Mouse (Mus musculus) left cerebral cortex, adult 9 months (tissue): ENCODE results near the gene Ap1g2.

Source experiments
- DNase-seq, 2 experiments: peaks; one replicate each; pipeline ENCODE4 v3.0.0; 2022; ENCODE audit warnings: low spot score in 2 of 2

Gene Ap1g2

GRCm38 (mm10) chr14:55113975-55114645 lies 7.7 kb upstream of the Ap1g2 start:
- DNase-seq, result no peak

- peak in 1 of 2 experiments; percentile 11 for DNase-seq
Measured at GRCm38 (mm10) chr14:55113351-55113974, 7.1 kb upstream of the Ap1g2 start.

- DNase-seq, result peak in 1 of 2 experiments; percentile 70
Measured at GRCm38 (mm10) chr14:55111720-55112119, 5.3 kb upstream of the Ap1g2 start.

- DNase-seq, result no peak
Measured at GRCm38 (mm10) chr14:55110076-55110475, 3.7 kb upstream of the Ap1g2 start.

GRCm38 (mm10) chr14:55109048-55109873 lies 2.9 kb upstream of the Ap1g2 start:
- DNase-seq, result no peak

- DNase-seq, result peak in 1 of 2 experiments; percentile 84
Measured at GRCm38 (mm10) chr14:55108202-55108870, 1.9 kb upstream of the Ap1g2 start.

- DNase-seq, result no peak
Measured at GRCm38 (mm10) chr14:55106990-55107389, 597 bp upstream of the Ap1g2 start.

- no peak for DNase-seq
Measured at GRCm38 (mm10) chr14:55105386-55105785, 1.0 kb downstream of the Ap1g2 start.

GRCm38 (mm10) chr14:55104365-55104764 lies 2.0 kb downstream of the Ap1g2 start:
- no peak for DNase-seq

- DNase-seq, result no peak
Measured at GRCm38 (mm10) chr14:55102253-55102785, 4.1 kb downstream of the Ap1g2 start.

GRCm38 (mm10) chr14:55101592-55101991 lies 4.8 kb downstream of the Ap1g2 start:
- DNase-seq, result peak in 1 of 2 experiments; percentile 78

- no peak for DNase-seq
Measured at GRCm38 (mm10) chr14:55098067-55098466, 8.3 kb downstream of the Ap1g2 start.

GRCm38 (mm10) chr14:55097646-55098045 lies 8.7 kb downstream of the Ap1g2 start:
- no peak for DNase-seq

GRCm38 (mm10) chr14:55096573-55097087 lies 9.8 kb downstream of the Ap1g2 start:
- no peak for DNase-seq

- no peak for DNase-seq
Measured at GRCm38 (mm10) chr14:55095671-55096070, 10.7 kb downstream of the Ap1g2 start.

- no peak for DNase-seq
Measured at GRCm38 (mm10) chr14:55095263-55095662, 11.1 kb downstream of the Ap1g2 start.

GRCm38 (mm10) chr14:55094704-55095231 lies 11.6 kb downstream of the Ap1g2 start, which contains the start of gene Thtpa:
TSS of gene Thtpa (plus strand) at chr14:55094784.
- DNase-seq, result peak in 1 of 2 experiments; percentile 79

GRCm38 (mm10) chr14:55093927-55094326 lies 12.5 kb downstream of the Ap1g2 start:
- no peak for DNase-seq

- peak; percentile 89 to 97 for DNase-seq
Measured at GRCm38 (mm10) chr14:55092011-55092577, 14.3 kb downstream of the Ap1g2 start, which contains the start of gene Zfhx2. TSS of gene Zfhx2 (minus strand) at chr14:55092324.

- no peak for DNase-seq
Measured at GRCm38 (mm10) chr14:55091209-55091865, 15.1 kb downstream of the Ap1g2 start.
